Mouse (Mus musculus): ENCODE measurements around the gene Sergef. TPM values are rescaled to one million over a fixed set of nuclear protein-coding genes. Genes with fewer than 3 reads are reported as not detected.

The Sergef gene
- total and polyA plus RNA-seq, 2 experiments from 2014 or later = 46.9 to 50.7 TPM

GRCm38 (mm10) chr7:46521794-46522193, 117.8 kb downstream of the Sergef start:
- no peak overlapping the region for H3K9ac ChIP-seq
- H3K4me2 ChIP-seq (ENCODE audit: low read depth) = no peak overlapping the region
- H3K4me3 ChIP-seq (ENCODE audit: low read depth, low read length) = no peak overlapping the region
- H3K9me3 ChIP-seq (ENCODE audit: low read length) = no peaks in the 10 kb centered on the region
- TF ChIP-seq CTCF (IDR thresholded peaks at IDR 0.05; ENCODE audit: low read depth) = no peak
- no peaks in the 10 kb centered on the region for H3K27me3 ChIP-seq (ENCODE audit: insufficient read depth, low read length)
- 0 out of 2 replicates have a peak, but pooled peaks cover 3% of the 10 kb centered on the region for H3K4me1 ChIP-seq (ENCODE audit: insufficient read depth)
- no peaks in the 10 kb centered on the region for H3K36me3 ChIP-seq (ENCODE audit: insufficient read depth)
- no peak overlapping the region for H3K27ac ChIP-seq (ENCODE audit: low read depth, low read length)
- DNase-seq (no peak), ATAC-seq (no peak)
- 96% methylated on average over 17 of the region's 17 CpGs for WGBS

- H3K36me3 ChIP-seq (ENCODE audit: insufficient read depth) = no peaks in the 10 kb centered on the region
- no peaks in the 10 kb centered on the region for H3K9me3 ChIP-seq (ENCODE audit: low read length)
- WGBS = 44% methylated on average over 11 of the region's 11 CpGs
- no peak for TF ChIP-seq CTCF (IDR thresholded peaks at IDR 0.05; ENCODE audit: low read depth)
- peak; percentile 68; the same call in 1 of the 2 replicates for ATAC-seq
- H3K27me3 ChIP-seq (ENCODE audit: insufficient read depth, low read length) = no peaks in the 10 kb centered on the region
- 0 out of 2 replicates have a peak, but pooled peaks cover 3% of the 10 kb centered on the region for H3K4me1 ChIP-seq (ENCODE audit: insufficient read depth)
- no peak overlapping the region for H3K4me2 ChIP-seq (ENCODE audit: low read depth)
- no peak overlapping the region for H3K27ac ChIP-seq (ENCODE audit: low read depth, low read length)
- DNase-seq = no peak
- no peak overlapping the region for H3K4me3 ChIP-seq (ENCODE audit: low read depth, low read length)
- H3K9ac ChIP-seq = no peak overlapping the region
Measured at GRCm38 (mm10) chr7:46519148-46519547, 120.5 kb downstream of the Sergef start.

DNA sequence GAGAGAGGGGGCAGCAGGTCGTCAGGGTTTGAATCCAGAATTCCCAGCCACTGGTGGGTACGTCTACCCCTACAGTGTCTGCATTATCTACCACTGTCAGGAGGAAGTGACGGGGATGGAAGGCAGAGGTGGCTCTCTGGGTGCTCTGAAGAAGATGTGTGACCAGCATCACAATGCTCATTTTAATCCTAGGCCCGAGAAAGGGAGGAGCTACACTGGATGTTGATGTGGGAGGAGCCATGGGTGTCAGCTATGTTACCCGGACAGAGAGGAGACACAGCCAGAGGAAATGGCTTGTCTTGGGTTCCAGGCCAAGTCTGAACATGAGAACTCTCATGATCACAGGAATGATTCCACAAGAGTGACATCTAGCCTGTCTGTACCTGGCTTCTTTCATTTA, 122.4 kb downstream of the Sergef start:
- Histone ChIP-seq H3K4me2 (ENCODE audit: low read depth) (no peak overlapping the region), H3K9me3 (ENCODE audit: low read length) (no peaks in the 10 kb centered on the region), H3K4me3 (ENCODE audit: low read depth, low read length) (no peak overlapping the region), H3K27ac (ENCODE audit: low read depth, low read length) (no peak overlapping the region), H3K27me3 (ENCODE audit: insufficient read depth, low read length) (no peaks in the 10 kb centered on the region), H3K36me3 (ENCODE audit: insufficient read depth) (no peaks in the 10 kb centered on the region), H3K9ac (no peak overlapping the region), H3K4me1 (ENCODE audit: insufficient read depth) (0 out of 2 replicates have a peak, but pooled peaks cover 3% of the 10 kb centered on the region)
- no peak for TF ChIP-seq CTCF (IDR thresholded peaks at IDR 0.05; ENCODE audit: low read depth)
- ATAC-seq = no peak
- 56% methylated on average over 5 of the region's 5 CpGs for WGBS
- DNase-seq = no peak

DNA sequence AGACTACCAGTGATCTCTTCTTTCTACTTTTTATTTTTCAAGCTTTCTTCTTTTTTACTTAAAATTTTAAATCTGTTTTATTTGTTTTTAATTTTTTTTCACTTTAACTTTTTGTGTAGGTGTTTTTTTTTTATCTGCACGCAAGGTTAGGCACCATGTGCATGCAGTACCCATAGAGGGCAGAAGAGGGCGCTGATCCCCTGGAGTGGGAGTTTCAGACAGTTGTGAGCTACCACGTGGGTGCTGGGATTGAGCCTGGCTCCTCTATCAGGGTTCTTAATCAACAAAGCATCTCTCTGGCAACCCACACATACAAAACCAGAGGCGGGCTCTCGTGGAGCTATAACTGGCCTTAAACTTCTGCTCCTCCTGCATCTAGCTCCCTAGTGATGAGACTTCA, 123.6 kb downstream of the Sergef start:
- no peak overlapping the region for H3K9ac ChIP-seq
- H3K4me1 ChIP-seq (ENCODE audit: insufficient read depth) = peaks cover 5% of the 10 kb centered on the region; the same call in 1 of the 2 replicates
- DNase-seq (no peak), ATAC-seq (no peak)
- H3K36me3 ChIP-seq (ENCODE audit: insufficient read depth) = no peaks in the 10 kb centered on the region
- no peaks in the 10 kb centered on the region for H3K27me3 ChIP-seq (ENCODE audit: insufficient read depth, low read length)
- H3K4me2 ChIP-seq (ENCODE audit: low read depth) = no peak overlapping the region
- H3K9me3 ChIP-seq (ENCODE audit: low read length) = no peaks in the 10 kb centered on the region
- TF ChIP-seq CTCF (IDR thresholded peaks at IDR 0.05; ENCODE audit: low read depth) = peak; percentile 39
- H3K4me3 ChIP-seq (ENCODE audit: low read depth, low read length) = no peak overlapping the region
- H3K27ac ChIP-seq (ENCODE audit: low read depth, low read length) = no peak overlapping the region
- 80% methylated on average over 5 of the region's 5 CpGs for WGBS

DNA sequence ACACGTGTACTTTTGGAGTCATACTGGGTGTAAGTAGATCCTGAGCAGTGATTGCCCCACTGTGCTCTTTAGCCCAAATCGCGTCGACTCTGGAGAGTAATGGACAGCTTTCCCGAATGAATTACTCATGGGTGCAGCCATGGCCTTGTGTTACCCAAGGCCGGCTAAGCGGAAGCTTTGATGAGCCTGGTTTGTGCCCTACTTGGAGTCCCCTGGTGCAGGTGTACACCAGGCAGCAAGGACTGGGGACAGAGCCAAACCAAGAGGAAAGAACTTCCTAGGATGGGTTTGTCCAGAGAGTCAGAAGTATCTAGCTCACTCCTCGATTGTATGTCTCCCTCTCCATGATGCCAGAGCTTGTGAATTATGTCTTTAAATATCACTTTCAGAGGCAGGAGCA, 124.6 kb downstream of the Sergef start:
- Histone ChIP-seq H3K27me3 (ENCODE audit: insufficient read depth, low read length) (no peaks in the 10 kb centered on the region), H3K4me3 (ENCODE audit: low read depth, low read length) (no peak overlapping the region), H3K36me3 (ENCODE audit: insufficient read depth) (no peaks in the 10 kb centered on the region), H3K9me3 (ENCODE audit: low read length) (no peaks in the 10 kb centered on the region), H3K9ac (no peak overlapping the region), H3K27ac (ENCODE audit: low read depth, low read length) (no peak overlapping the region), H3K4me1 (ENCODE audit: insufficient read depth) (peaks cover 14% of the 10 kb centered on the region), H3K4me2 (ENCODE audit: low read depth) (no peak overlapping the region)
- 94% methylated on average over 8 of the region's 8 CpGs for WGBS
- DNase-seq (no peak), ATAC-seq (no peak)
- no peak for TF ChIP-seq CTCF (IDR thresholded peaks at IDR 0.05; ENCODE audit: low read depth)

DNA sequence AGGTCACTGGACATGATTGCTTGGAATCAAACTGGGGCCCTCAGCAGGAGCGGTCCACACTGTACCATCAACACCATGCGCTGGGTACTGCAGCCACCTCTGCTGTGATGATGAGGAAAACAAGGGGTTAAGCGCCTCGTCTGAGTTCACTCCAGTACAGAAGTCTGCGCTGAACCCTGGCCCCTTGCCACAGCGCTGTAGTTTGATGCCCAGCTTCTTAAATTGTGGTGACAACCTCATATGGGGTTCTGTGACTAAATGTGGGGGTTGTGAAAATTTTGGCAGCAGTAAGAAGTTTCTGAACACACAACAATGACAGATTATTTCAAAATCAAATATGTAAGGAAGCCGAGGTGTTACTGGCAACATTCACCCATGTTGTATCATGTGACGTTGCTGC, 126.0 kb downstream of the Sergef start:
- DNase-seq = peak; percentile 51
- no peak overlapping the region for H3K4me2 ChIP-seq (ENCODE audit: low read depth)
- H3K9ac ChIP-seq = no peak overlapping the region
- WGBS = 60% methylated on average over 8 of the region's 8 CpGs
- H3K27ac ChIP-seq (ENCODE audit: low read depth, low read length) = no peak overlapping the region
- H3K4me3 ChIP-seq (ENCODE audit: low read depth, low read length) = no peak overlapping the region
- H3K27me3 ChIP-seq (ENCODE audit: insufficient read depth, low read length) = no peaks in the 10 kb centered on the region
- no peaks in the 10 kb centered on the region for H3K36me3 ChIP-seq (ENCODE audit: insufficient read depth)
- TF ChIP-seq CTCF (IDR thresholded peaks at IDR 0.05; ENCODE audit: low read depth) = no peak
- H3K9me3 ChIP-seq (ENCODE audit: low read length) = no peaks in the 10 kb centered on the region
- peak; percentile 10; the same call in 1 of the 2 replicates for ATAC-seq
- peaks cover 22% of the 10 kb centered on the region for H3K4me1 ChIP-seq (ENCODE audit: insufficient read depth)

- no peak overlapping the region for H3K27ac ChIP-seq (ENCODE audit: low read depth, low read length)
- no peaks in the 10 kb centered on the region for H3K27me3 ChIP-seq (ENCODE audit: insufficient read depth, low read length)
- DNase-seq (no peak), ATAC-seq (no peak)
- H3K9me3 ChIP-seq (ENCODE audit: low read length) = no peaks in the 10 kb centered on the region
- peaks cover 22% of the 10 kb centered on the region for H3K4me1 ChIP-seq (ENCODE audit: insufficient read depth)
- no peak overlapping the region for H3K4me2 ChIP-seq (ENCODE audit: low read depth)
- no peak overlapping the region for H3K4me3 ChIP-seq (ENCODE audit: low read depth, low read length)
- no peaks in the 10 kb centered on the region for H3K36me3 ChIP-seq (ENCODE audit: insufficient read depth)
- TF ChIP-seq CTCF (IDR thresholded peaks at IDR 0.05; ENCODE audit: low read depth) = no peak
- WGBS = 81% methylated on average over 5 of the region's 5 CpGs
- no peak overlapping the region for H3K9ac ChIP-seq
Measured at GRCm38 (mm10) chr7:46512792-46513191, 126.8 kb downstream of the Sergef start.
